Comparison of ENCODE assay signal across 7 mouse cellular contexts in genomic region chr2:68471759-68472550, GRCm38 (mm10). TPM values are rescaled to one million over a fixed set of nuclear protein-coding genes. Genes with fewer than 3 reads are reported as not detected.
DNase-seq lines count a peak whose midpoint lies in the region; ATAC-seq lines count a peak whose summit lies in the region.

Stk39 (minus strand) TSS chr2:68472268.

- peak; percentile 92 for DNase-seq in adrenal gland, adult 2 months
- peak; percentile 75 for DNase-seq in embryo, embryonic 10 days (ENCODE audit: low spot score)
- peak; percentile 80 to 83 for DNase-seq in gastrocnemius, postnatal 36 days
- peak; percentile 28 to 65 for DNase-seq in left cerebral cortex, postnatal 14 days (ENCODE audit: low spot score in 2 of 2)
- DNase-seq in skeletal muscle tissue, adult 2 months (ENCODE audit: low read depth, low spot score) = peak; percentile 39

- ATAC-seq in inflammation-experienced regulatory T-cells, adult 6 months = peak; percentile 74
- ATAC-seq in megakaryocyte-erythroid progenitor cell, adult 5-6 weeks (replicated peaks; ENCODE audit: low FRiP score, low TSS enrichment, poor library complexity, severe bottlenecking) = peak; percentile 70

- intact Hi-C loops in gastrocnemius, postnatal 36 days (cut with DNase I) = loop anchor here (10.0 kb wide), 1 partner anchor 107 kb away; no protein-coding TSS in a partner anchor
- intact Hi-C loops in left cerebral cortex, postnatal 14 days (cut with DNase I) = loop anchor here (5.0 to 10.0 kb wide), 3 partner anchors 60 to 273 kb away; no protein-coding TSS in a partner anchor

RNA-seq across cellular contexts. Expression of gene Stk39, which starts in this region (rescaled TPM):
- 10 to 100 TPM; 70.2 to 96.2 TPM for total RNA-seq in adrenal gland, adult 2 months (2021)
- 18.3 and 27.3 TPM in 2 replicates for polyA plus RNA-seq in adrenal gland, adult 2 months (2012; rRNA removed)
- total RNA-seq in gastrocnemius, postnatal 36 days (2021) = 1 to 10 TPM; 2.5 to 3.8 TPM
- polyA plus RNA-seq in inflammation-experienced regulatory T-cells, adult 6 months (2017; shearing (Covaris generic)) = 10 to 100 TPM; 18.2 to 26.0 (median 18.6) TPM
- 10 to 100 TPM; 53.8 to 57.0 TPM for total RNA-seq in left cerebral cortex, postnatal 14 days (2021)
- total RNA-seq in megakaryocyte-erythroid progenitor cell, adult 5-6 weeks (2014; fragmentation: Nextera tagmentation) = 2.1 and 4.3 TPM in 2 replicates
- 1.3 and 1.6 TPM in 2 replicates for total RNA-seq in megakaryocyte-erythroid progenitor cell, adult 5-6 weeks (2017)

Comparison
In these comparisons a context has a peak if more than half of its experiments do, and no peak if none do; other contexts are left out.
1. Peak in every context shown above with its lines: DNase-seq and ATAC-seq.
2. RNA of gene Stk39 (total RNA-seq): 70.2 to 96.2 TPM in adrenal gland, adult 2 months and 53.8 to 57.0 TPM in left cerebral cortex, postnatal 14 days; 2.5 to 3.8 TPM in gastrocnemius, postnatal 36 days and 1.3 to 4.3 TPM in megakaryocyte-erythroid progenitor cell, adult 5-6 weeks; every median in the first group is over 10 times any median in the second.
3. DNase-seq: peak in every context shown above with its lines; median percentile 92 in adrenal gland, adult 2 months; 82 in gastrocnemius, postnatal 36 days; 75 in embryo, embryonic 10 days; 46 in left cerebral cortex, postnatal 14 days; 39 in skeletal muscle tissue, adult 2 months.